Mouse (Mus musculus): Measurements from ENCODE around the gene Cmklr1.

Cmklr1 gene

DNA sequence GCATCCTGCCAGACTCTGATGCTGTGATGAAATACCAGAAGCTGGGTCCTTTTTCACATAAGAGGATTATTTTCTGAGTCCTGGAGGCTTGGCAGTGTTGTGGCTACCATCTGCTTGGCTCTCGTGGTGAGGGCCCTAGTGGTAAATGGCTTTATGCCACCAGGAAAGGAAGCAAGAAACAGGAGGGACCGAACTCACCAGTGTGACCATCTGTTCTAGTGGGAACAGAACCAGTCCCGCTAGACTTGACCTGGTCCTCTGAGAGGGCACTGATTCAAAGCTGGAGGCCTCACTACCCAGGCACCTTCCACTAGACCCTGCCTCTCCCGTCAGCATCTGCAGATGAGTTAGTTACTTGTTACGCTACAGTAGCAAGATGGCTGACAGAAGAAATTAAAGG, 33.0 kb upstream of the Cmklr1 start:
- peaks cover 5% of the 10 kb centered on the region; the same call in 1 of the 2 replicates for H3K9me3 ChIP-seq (ENCODE audit: low read length)
- H3K36me3 ChIP-seq (ENCODE audit: insufficient read depth, low read length), result no peaks in the 10 kb centered on the region
- H3K4me3 ChIP-seq (replicated peaks; ENCODE audit: low read length), result no peak overlapping the region
- peaks cover 33% of the 10 kb centered on the region for H3K4me1 ChIP-seq (replicated peaks; ENCODE audit: low read depth, low read length)
- peaks cover 9% of the 10 kb centered on the region; the same call in 1 of the 2 replicates for H3K27me3 ChIP-seq (ENCODE audit: insufficient read depth, low read length)
- no peak for TF ChIP-seq NANOG (IDR thresholded peaks at IDR 0.05; ENCODE audit: borderline replicate concordance, low read length)
- TF ChIP-seq CTCF (conservative IDR thresholded peaks at IDR 0.05; ENCODE audit: low read length), result no peak
- no peak for TF ChIP-seq POU5F1 (IDR thresholded peaks at IDR 0.05; ENCODE audit: borderline replicate concordance, low read length)

- Histone ChIP-seq H3K27me3 (ENCODE audit: insufficient read depth, low read length) (peaks cover 9% of the 10 kb centered on the region; the same call in 1 of the 2 replicates), H3K9me3 (ENCODE audit: low read length) (peaks cover 5% of the 10 kb centered on the region; the same call in 1 of the 2 replicates), H3K36me3 (ENCODE audit: insufficient read depth, low read length) (no peaks in the 10 kb centered on the region), H3K4me3 (replicated peaks; ENCODE audit: low read length) (no peak overlapping the region), H3K4me1 (replicated peaks; ENCODE audit: low read depth, low read length) (peaks cover 41% of the 10 kb centered on the region)
- TF ChIP-seq CTCF (conservative IDR thresholded peaks at IDR 0.05; ENCODE audit: low read length) (no peak), NANOG (IDR thresholded peaks at IDR 0.05; ENCODE audit: borderline replicate concordance, low read length) (no peak), POU5F1 (IDR thresholded peaks at IDR 0.05; ENCODE audit: borderline replicate concordance, low read length) (no peak)
Measured at GRCm38 (mm10) chr5:113682472-113682871, 32.2 kb upstream of the Cmklr1 start.

- Histone ChIP-seq H3K36me3 (ENCODE audit: insufficient read depth, low read length) (no peaks in the 10 kb centered on the region), H3K4me3 (replicated peaks; ENCODE audit: low read length) (peak overlapping the region; percentile 37), H3K27me3 (ENCODE audit: insufficient read depth, low read length) (peaks cover 9% of the 10 kb centered on the region; the same call in 1 of the 2 replicates), H3K9me3 (ENCODE audit: low read length) (peaks cover 5% of the 10 kb centered on the region; the same call in 1 of the 2 replicates), H3K4me1 (replicated peaks; ENCODE audit: low read depth, low read length) (peaks cover 48% of the 10 kb centered on the region)
- TF ChIP-seq POU5F1 (IDR thresholded peaks at IDR 0.05; ENCODE audit: borderline replicate concordance, low read length) (no peak), CTCF (conservative IDR thresholded peaks at IDR 0.05; ENCODE audit: low read length) (no peak), NANOG (IDR thresholded peaks at IDR 0.05; ENCODE audit: borderline replicate concordance, low read length) (no peak)
Measured at GRCm38 (mm10) chr5:113681219-113681618, 31.0 kb upstream of the Cmklr1 start.

- H3K4me3 ChIP-seq (replicated peaks; ENCODE audit: low read length), result no peak overlapping the region
- peaks cover 9% of the 10 kb centered on the region; the same call in 1 of the 2 replicates for H3K27me3 ChIP-seq (ENCODE audit: insufficient read depth, low read length)
- TF ChIP-seq CTCF (conservative IDR thresholded peaks at IDR 0.05; ENCODE audit: low read length), result no peak
- no peaks in the 10 kb centered on the region for H3K36me3 ChIP-seq (ENCODE audit: insufficient read depth, low read length)
- peaks cover 5% of the 10 kb centered on the region; the same call in 1 of the 2 replicates for H3K9me3 ChIP-seq (ENCODE audit: low read length)
- H3K4me1 ChIP-seq (replicated peaks; ENCODE audit: low read depth, low read length), result peaks cover 64% of the 10 kb centered on the region
Measured at GRCm38 (mm10) chr5:113679509-113679908, 29.3 kb upstream of the Cmklr1 start.

GRCm38 (mm10) chr5:113678743-113679452, 28.7 kb upstream of the Cmklr1 start:
- H3K4me3 ChIP-seq (replicated peaks; ENCODE audit: low read length), result no peak overlapping the region
- TF ChIP-seq CTCF (conservative IDR thresholded peaks at IDR 0.05; ENCODE audit: low read length) (no peak), NANOG (IDR thresholded peaks at IDR 0.05; ENCODE audit: borderline replicate concordance, low read length) (no peak), POU5F1 (IDR thresholded peaks at IDR 0.05; ENCODE audit: borderline replicate concordance, low read length) (no peak)
- peaks cover 9% of the 10 kb centered on the region; the same call in 1 of the 2 replicates for H3K27me3 ChIP-seq (ENCODE audit: insufficient read depth, low read length)

DNA sequence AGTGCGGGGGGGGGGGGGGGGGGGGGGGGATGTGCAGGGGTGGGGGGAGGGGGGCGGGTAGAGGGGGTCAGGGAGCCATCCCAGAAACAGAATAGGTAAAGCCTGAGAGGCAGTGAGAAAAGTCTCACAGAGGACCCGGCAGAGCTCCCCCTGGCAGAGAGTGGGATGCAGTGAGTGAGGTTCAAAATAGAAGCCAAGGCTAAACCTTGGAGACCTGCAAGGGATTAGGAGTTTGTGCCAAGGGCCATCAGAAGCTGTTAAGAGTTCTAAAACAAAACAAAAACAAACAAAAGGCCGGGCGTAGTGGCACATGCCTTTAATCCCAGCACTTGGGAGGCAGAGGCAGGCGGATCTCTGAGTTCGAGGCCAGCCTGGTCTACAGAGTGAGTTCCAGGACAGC, 27.3 kb upstream of the Cmklr1 start:
- peaks cover 5% of the 10 kb centered on the region; the same call in 1 of the 2 replicates for H3K9me3 ChIP-seq (ENCODE audit: low read length)
- H3K27me3 ChIP-seq (ENCODE audit: insufficient read depth, low read length), result peaks cover 15% of the 10 kb centered on the region; the same call in 1 of the 2 replicates
- TF ChIP-seq NANOG (IDR thresholded peaks at IDR 0.05; ENCODE audit: borderline replicate concordance, low read length) (no peak), POU5F1 (IDR thresholded peaks at IDR 0.05; ENCODE audit: borderline replicate concordance, low read length) (no peak), CTCF (conservative IDR thresholded peaks at IDR 0.05; ENCODE audit: low read length) (no peak)
- peaks cover 52% of the 10 kb centered on the region for H3K4me1 ChIP-seq (replicated peaks; ENCODE audit: low read depth, low read length)
- H3K4me3 ChIP-seq (replicated peaks; ENCODE audit: low read length), result no peak overlapping the region
- H3K36me3 ChIP-seq (ENCODE audit: insufficient read depth, low read length), result no peaks in the 10 kb centered on the region

More at GRCm38 (mm10) chr5:113678743-113679452, 28.7 kb upstream of the Cmklr1 start:
- Histone ChIP-seq H3K4me1 (replicated peaks; ENCODE audit: low read depth, low read length) (peaks cover 60% of the 10 kb centered on the region), H3K36me3 (ENCODE audit: insufficient read depth, low read length) (no peaks in the 10 kb centered on the region), H3K9me3 (ENCODE audit: low read length) (peaks cover 5% of the 10 kb centered on the region; the same call in 1 of the 2 replicates)

DNA sequence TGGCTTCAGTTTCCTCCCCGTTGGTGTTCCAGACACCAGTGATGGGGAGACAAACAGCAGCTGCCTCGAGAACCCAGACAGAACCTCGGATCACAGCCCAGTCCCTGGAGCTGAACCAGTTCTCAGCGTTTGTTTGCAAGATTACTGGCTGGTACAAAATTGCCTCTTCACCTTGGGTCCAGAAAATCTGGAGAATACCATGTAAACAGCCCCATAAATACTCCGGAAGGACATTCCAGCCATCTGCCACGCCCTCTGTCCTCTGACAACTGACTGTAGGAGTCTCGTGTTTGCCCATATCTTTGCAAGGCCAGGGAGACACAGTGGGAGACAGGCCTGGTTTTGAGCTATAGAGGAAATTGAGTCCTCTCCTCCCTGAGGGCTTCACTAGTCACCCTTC, 24.6 kb upstream of the Cmklr1 start:
- Histone ChIP-seq H3K27me3 (ENCODE audit: insufficient read depth, low read length) (peaks cover 13% of the 10 kb centered on the region), H3K9me3 (ENCODE audit: low read length) (no peaks in the 10 kb centered on the region), H3K4me1 (replicated peaks; ENCODE audit: low read depth, low read length) (peaks cover 43% of the 10 kb centered on the region), H3K36me3 (ENCODE audit: insufficient read depth, low read length) (no peaks in the 10 kb centered on the region), H3K4me3 (replicated peaks; ENCODE audit: low read length) (no peak overlapping the region)
- TF ChIP-seq CTCF (conservative IDR thresholded peaks at IDR 0.05; ENCODE audit: low read length) (no peak), POU5F1 (IDR thresholded peaks at IDR 0.05; ENCODE audit: borderline replicate concordance, low read length) (no peak), NANOG (IDR thresholded peaks at IDR 0.05; ENCODE audit: borderline replicate concordance, low read length) (no peak)

- Histone ChIP-seq H3K4me3 (replicated peaks; ENCODE audit: low read length) (no peak overlapping the region), H3K27me3 (ENCODE audit: insufficient read depth, low read length) (peaks cover 10% of the 10 kb centered on the region), H3K9me3 (ENCODE audit: low read length) (no peaks in the 10 kb centered on the region), H3K36me3 (ENCODE audit: insufficient read depth, low read length) (no peaks in the 10 kb centered on the region), H3K4me1 (replicated peaks; ENCODE audit: low read depth, low read length) (peaks cover 27% of the 10 kb centered on the region)
- TF ChIP-seq CTCF (conservative IDR thresholded peaks at IDR 0.05; ENCODE audit: low read length) (no peak), NANOG (IDR thresholded peaks at IDR 0.05; ENCODE audit: borderline replicate concordance, low read length) (no peak)
Measured at GRCm38 (mm10) chr5:113672456-113672855, 22.2 kb upstream of the Cmklr1 start.

Measured in E14TG2a.4 (cell line).